Mouse (Mus musculus): ENCODE measurements around the gene Daxx.

DNA sequence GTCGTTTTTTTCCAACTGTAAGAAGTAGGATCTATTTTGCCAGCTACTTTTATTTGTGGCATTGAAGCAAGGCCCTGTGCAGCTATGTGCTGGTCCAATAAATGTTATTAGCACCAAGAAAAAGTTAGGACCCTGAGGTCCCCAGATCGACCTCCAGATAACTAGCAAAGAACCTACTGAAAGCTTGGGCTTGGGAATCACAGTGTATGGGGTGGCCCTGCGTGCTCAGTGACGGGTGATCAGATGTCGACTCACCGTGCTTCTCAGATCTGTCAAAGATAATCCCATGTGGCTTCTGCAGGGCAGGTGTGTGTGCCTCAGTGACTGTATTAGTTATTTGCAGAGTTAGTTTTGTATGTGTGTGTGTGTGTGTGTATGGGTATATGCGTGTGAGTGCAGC, 12.1 kb downstream of the Daxx start:
- TF ChIP-seq GATA1 (IDR thresholded peaks at IDR 0.05; ENCODE audit: low read length), result no peak
- TF ChIP-seq TAL1 (IDR thresholded peaks at IDR 0.05; ENCODE audit: low read length), result no peak

All from erythroblast, embryonic 14.5 days (primary cell).